Mouse (Mus musculus) MEL (cell line): ENCODE data around the gene Dapl1. TPM values are rescaled to one million over a fixed set of nuclear protein-coding genes. Genes with fewer than 3 reads are reported as not detected.

ENCODE experiments used
- DNase-seq: peaks from one replicate; pipeline ENCODE4 v3.0.0; 2011; ENCODE audit warnings: low read depth, low spot score
- H3K27ac ChIP-seq: 2 replicates; pipeline ENCODE4 v1.5.1; 2012; ENCODE audit warnings: low read depth, mild to moderate bottlenecking, control low read depth, low read length, moderate library complexity; ENCODE audit not compliant: control insufficient read depth
- H3K27me3 ChIP-seq, 2 experiments: fragments of 150-350 bp in 1 of 2; sonication (generic) in 1 of 2; 2 replicates each; pipeline ENCODE4 v1.6.1; 2012; ENCODE audit warnings: low read length in 2 of 2, mild to moderate bottlenecking in 2 of 2, improper control_type of control experiment in 1 of 2, moderate library complexity in 1 of 2; ENCODE audit not compliant: insufficient read depth in 2 of 2, control insufficient read depth in 1 of 2
- H3K36me3 ChIP-seq, 2 experiments: 2 replicates each; pipeline ENCODE4 v1.6.1; 2012 to 2014; ENCODE audit warnings: low read length in 2 of 2, improper control_type of control experiment in 1 of 2, inconsistent platforms in 1 of 2, mild to moderate bottlenecking in 1 of 2; ENCODE audit not compliant: insufficient read depth in 2 of 2, control insufficient read depth in 1 of 2
- H3K4me1 ChIP-seq, 2 experiments: fragments of 150-350 bp in 1 of 2; sonication (generic) in 1 of 2; 2 replicates each; pipeline ENCODE4 v1.6.1; 2012; ENCODE audit warnings: low read length in 2 of 2, improper control_type of control experiment in 1 of 2, mild to moderate bottlenecking in 1 of 2; ENCODE audit not compliant: insufficient read depth in 2 of 2, control insufficient read depth in 1 of 2
- H3K4me3 ChIP-seq, 2 experiments: fragments of 150-350 bp in 1 of 2; sonication (generic) in 1 of 2; 2 replicates each; pipeline ENCODE4 v1.5.1; 2012; ENCODE audit warnings: low read depth in 2 of 2, low read length in 2 of 2, mild to moderate bottlenecking in 2 of 2, moderate library complexity in 2 of 2, control low read depth in 1 of 2, improper control_type of control experiment in 1 of 2; ENCODE audit not compliant: control insufficient read depth in 1 of 2, insufficient read depth in 1 of 2
- H3K79me2 ChIP-seq: 2 replicates; pipeline ENCODE4 v1.6.1; 2012; ENCODE audit warnings: mild to moderate bottlenecking, low read length, moderate library complexity; ENCODE audit not compliant: control insufficient read depth, poor library complexity, insufficient read depth
- H3K9ac ChIP-seq: 2 replicates; pipeline ENCODE4 v1.6.1; 2012; ENCODE audit warnings: low read depth, mild to moderate bottlenecking, control low read depth, low read length, moderate library complexity; ENCODE audit not compliant: control insufficient read depth, poor library complexity, severe bottlenecking
- H3K9me3 ChIP-seq: fragments of 150-350 bp; sonication (generic); replicated peaks from 2 replicates; pipeline ENCODE4 v1.6.1; 2012; ENCODE audit warnings: mild to moderate bottlenecking, low read length, improper control_type of control experiment, moderate library complexity; ENCODE audit not compliant: insufficient read depth
- CTCF ChIP-seq, 3 experiments: IDR thresholded peaks in 2 of 3; conservative IDR thresholded peaks in 1 of 3; 2 replicates each; pipeline ENCODE4 v1.5.1; 2011 to 2012; ENCODE audit warnings: low read length in 3 of 3, low read depth in 2 of 3, mild to moderate bottlenecking in 2 of 3, improper control_type of control experiment in 1 of 3, inconsistent platforms in 1 of 3, mixed read lengths in 1 of 3, moderate library complexity in 1 of 3; ENCODE audit not compliant: control insufficient read depth in 1 of 3, insufficient read depth in 1 of 3, poor library complexity in 1 of 3, severe bottlenecking in 1 of 3
- E2F4 ChIP-seq: IDR thresholded peaks from 2 replicates; pipeline ENCODE4 v1.6.1; 2011; ENCODE audit warnings: low read depth, low read length, improper control_type of control experiment, borderline replicate concordance
- ELF1 ChIP-seq: IDR thresholded peaks from 2 replicates; pipeline ENCODE4 v1.6.1; 2014; ENCODE audit warnings: low read depth, mild to moderate bottlenecking, inconsistent platforms, low read length, improper control_type of control experiment, moderate library complexity
- EP300 ChIP-seq, 2 experiments: IDR thresholded peaks; 2 replicates each; pipeline ENCODE4 v1.6.1; 2011; ENCODE audit warnings: improper control_type of control experiment in 2 of 2, low read length in 2 of 2, low read depth in 1 of 2, mild to moderate bottlenecking in 1 of 2
- ETS1 ChIP-seq: IDR thresholded peaks from 2 replicates; pipeline ENCODE4 v1.6.1; 2012; ENCODE audit warnings: low read depth, mild to moderate bottlenecking, inconsistent platforms, low read length, improper control_type of control experiment, moderate library complexity
- GATA1 ChIP-seq: IDR thresholded peaks from 2 replicates; pipeline ENCODE4 v1.6.1; 2011; ENCODE audit warnings: low read depth, low read length, improper control_type of control experiment
- HCFC1 ChIP-seq: IDR thresholded peaks from 2 replicates; pipeline ENCODE4 v1.6.1; 2012; ENCODE audit warnings: low read depth, mild to moderate bottlenecking, inconsistent platforms, low read length, improper control_type of control experiment, moderate library complexity
- JUND ChIP-seq: IDR thresholded peaks from 2 replicates; pipeline ENCODE4 v1.6.1; 2011; ENCODE audit warnings: low read depth, mild to moderate bottlenecking, improper control_type of control experiment, low read length
- KAT2A ChIP-seq: conservative IDR thresholded peaks from 2 replicates; pipeline ENCODE4 v1.6.1; 2012; ENCODE audit warnings: low read depth, low read length, improper control_type of control experiment, inconsistent platforms
- MEF2A ChIP-seq: IDR thresholded peaks from 2 replicates; pipeline ENCODE4 v1.6.1; 2014; ENCODE audit warnings: low read depth, mild to moderate bottlenecking, inconsistent platforms, low read length, improper control_type of control experiment; ENCODE audit not compliant: poor library complexity, insufficient replicate concordance, severe bottlenecking; ENCODE audit errors: extremely low read depth
- MXI1 ChIP-seq: IDR thresholded peaks from 2 replicates; pipeline ENCODE4 v1.6.1; 2011; ENCODE audit warnings: mild to moderate bottlenecking, low read depth, low read length, improper control_type of control experiment
- NRF1 ChIP-seq: IDR thresholded peaks from 2 replicates; pipeline ENCODE4 v1.6.1; 2014; ENCODE audit warnings: low read depth, mild to moderate bottlenecking, inconsistent platforms, low read length, improper control_type of control experiment, moderate library complexity; ENCODE audit not compliant: poor library complexity, insufficient read depth, severe bottlenecking
- TAL1 ChIP-seq: IDR thresholded peaks from 2 replicates; pipeline ENCODE4 v1.6.1; 2012; ENCODE audit warnings: mild to moderate bottlenecking, inconsistent platforms, low read length, moderate library complexity, mixed read lengths
- USF1 ChIP-seq: IDR thresholded peaks from 2 replicates; pipeline ENCODE4 v1.6.1; 2014; ENCODE audit warnings: low read depth, mild to moderate bottlenecking, inconsistent platforms, low read length, improper control_type of control experiment, moderate library complexity
- USF2 ChIP-seq, 2 experiments: IDR thresholded peaks; 2 replicates each; pipeline ENCODE4 v1.6.1; 2011 to 2012; ENCODE audit warnings: improper control_type of control experiment in 2 of 2, low read length in 2 of 2, borderline replicate concordance in 1 of 2, inconsistent platforms in 1 of 2, low read depth in 1 of 2, mild to moderate bottlenecking in 1 of 2; ENCODE audit not compliant: insufficient read depth in 1 of 2
- ZMIZ1 ChIP-seq: IDR thresholded peaks from 2 replicates; pipeline ENCODE4 v1.6.1; 2012; ENCODE audit warnings: low read depth, mild to moderate bottlenecking, inconsistent platforms, low read length, improper control_type of control experiment, moderate library complexity
- ZNF384 ChIP-seq: IDR thresholded peaks from 2 replicates; pipeline ENCODE4 v1.6.1; 2012; ENCODE audit warnings: low read depth, mild to moderate bottlenecking, inconsistent platforms, low read length, improper control_type of control experiment
- polyA plus RNA-seq, 2 experiments: library from polyadenylated mRNA; stranded (reverse) in 1 of 2; unstranded in 1 of 2; fragments of >175 nt in 1 of 2; fragments of >200 nt in 1 of 2; gene quantifications; 2 replicates each; pipeline versions ENCODE4 v1.2.1 to v1.2.4; 2012; ENCODE audit warnings: low replicate concordance in 2 of 2, low read depth in 1 of 2; ENCODE audit not compliant: insufficient read length in 2 of 2, insufficient read depth in 1 of 2, missing spikeins in 1 of 2
- total RNA-seq: library from RNA; depleted of rRNA; stranded (reverse); fragments of 300-350 nt; gene quantifications from 2 replicates; pipeline ENCODE4 v1.2.3, GENCODE M21; 2012

Dapl1 gene
- total and polyA plus RNA-seq, 3 experiments, result not detected

DNA sequence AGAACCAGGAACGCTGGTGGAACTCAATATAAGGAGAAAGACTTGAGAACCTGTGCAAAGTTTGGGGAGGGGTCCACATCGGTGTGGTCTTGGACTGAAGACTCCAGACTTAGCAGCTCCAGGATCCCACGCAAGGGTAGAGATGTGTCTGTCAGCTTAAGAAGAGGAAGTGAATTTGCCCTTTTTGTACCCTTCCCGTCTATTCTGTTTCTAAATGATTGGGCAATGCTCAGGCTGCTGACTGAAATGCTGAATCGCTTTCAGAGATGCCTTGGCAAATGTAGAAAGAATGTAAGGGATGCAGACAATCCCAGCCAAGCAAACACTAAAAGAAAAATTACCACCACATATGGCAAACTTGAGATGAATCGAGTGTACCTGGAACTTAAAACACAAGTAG lies 22.4 kb upstream of the Dapl1 start:
- H3K9me3 ChIP-seq, result no peaks in the 10 kb centered on the region
- no peak for TF ChIP-seq EP300 (IDR thresholded peaks at IDR 0.05; ENCODE audit: low read depth in 1 of 2, low read length in 2 of 2)
- TF ChIP-seq MXI1, result no peak
- no peak for TF ChIP-seq ZNF384
- no peak for TF ChIP-seq GATA1
- no peak for TF ChIP-seq TAL1
- no peak for TF ChIP-seq HCFC1
- no peak for TF ChIP-seq CTCF (IDR thresholded peaks at IDR 0.05 in 2 of 3, conservative IDR thresholded peaks at IDR 0.05 in 1 of 3; ENCODE audit: control insufficient read depth in 1 of 3, insufficient read depth in 1 of 3, low read depth in 2 of 3, low read length in 3 of 3, poor library complexity in 1 of 3, severe bottlenecking in 1 of 3)
- no peak for TF ChIP-seq USF1
- no peak for TF ChIP-seq USF2 (IDR thresholded peaks at IDR 0.05; ENCODE audit: borderline replicate concordance in 1 of 2, insufficient read depth in 1 of 2, low read depth in 1 of 2, low read length in 2 of 2)
- TF ChIP-seq ELF1, result no peak
- H3K79me2 ChIP-seq, result no peaks in the 10 kb centered on the region
- no peak for DNase-seq
- H3K27ac ChIP-seq, result no peak overlapping the region
- no peaks in the 10 kb centered on the region for H3K4me1 ChIP-seq
- H3K9ac ChIP-seq, result no peak overlapping the region
- H3K36me3 ChIP-seq, result no peaks in the 10 kb centered on the region
- H3K4me3 ChIP-seq, result no peak overlapping the region
- no peaks in the 10 kb centered on the region for H3K27me3 ChIP-seq

- H3K27ac ChIP-seq, result no peak overlapping the region
- H3K4me3 ChIP-seq, result no peak overlapping the region
- no peaks in the 10 kb centered on the region for H3K36me3 ChIP-seq
- TF ChIP-seq MEF2A (no peak), E2F4 (no peak), JUND (no peak), KAT2A (no peak), ZMIZ1 (no peak), NRF1 (no peak), USF2 (IDR thresholded peaks at IDR 0.05; ENCODE audit: borderline replicate concordance in 1 of 2, insufficient read depth in 1 of 2, low read depth in 1 of 2, low read length in 2 of 2) (no peak), ETS1 (no peak)
- H3K27me3 ChIP-seq, result no peaks in the 10 kb centered on the region
- H3K9ac ChIP-seq, result no peak overlapping the region
- no peaks in the 10 kb centered on the region for H3K79me2 ChIP-seq
- no peak for DNase-seq
- H3K4me1 ChIP-seq, result no peaks in the 10 kb centered on the region
- no peaks in the 10 kb centered on the region for H3K9me3 ChIP-seq
Measured at GRCm38 (mm10) chr2:59463428-59464182, 20.8 kb upstream of the Dapl1 start.
